Mouse (Mus musculus): ENCODE results near the gene Nav2. TPM values are rescaled to one million over a fixed set of nuclear protein-coding genes. Genes with fewer than 3 reads are reported as not detected.

Gene Nav2
- total and polyA plus RNA-seq, 3 experiments, result 1.0 TPM; not detected in 2

GRCm38 (mm10) chr7:49462328-49462811 is 553.9 kb downstream of the Nav2 start:
- no peaks in the 10 kb centered on the region for H3K36me3 ChIP-seq (replicated peaks)
- H3K4me3 ChIP-seq (ENCODE audit: low read depth, low read length), result no peak overlapping the region
- peaks cover 24% of the 10 kb centered on the region for H3K9me3 ChIP-seq (replicated peaks)
- no peaks in the 10 kb centered on the region for H3K27me3 ChIP-seq (ENCODE audit: insufficient read depth, low read length)
- DNase-seq (ENCODE audit: low spot score) (no peak), ATAC-seq (ENCODE audit: extremely low read depth, insufficient number of reproducible peaks, low FRiP score, poor library complexity, severe bottlenecking) (no peak)
- no peaks in the 10 kb centered on the region for H3K4me1 ChIP-seq (ENCODE audit: insufficient read depth, low read depth, low read length)
- TF ChIP-seq TAL1 (conservative IDR thresholded peaks at IDR 0.05; ENCODE audit: low read depth, low read length) (no peak), GATA1 (IDR thresholded peaks at IDR 0.05; ENCODE audit: borderline replicate concordance, low read length) (no peak), POLR2AphosphoS5 (IDR thresholded peaks at IDR 0.05; ENCODE audit: insufficient replicate concordance, low read depth, low read length) (no peak), CTCF (IDR thresholded peaks at IDR 0.05; ENCODE audit: low read depth, low read length) (no peak), GATA2 (IDR thresholded peaks at IDR 0.05; ENCODE audit: borderline replicate concordance, low read depth, low read length) (no peak)

- Histone ChIP-seq H3K36me3 (replicated peaks) (no peaks in the 10 kb centered on the region), H3K9me3 (replicated peaks) (peaks cover 55% of the 10 kb centered on the region), H3K4me3 (ENCODE audit: low read depth, low read length) (no peak overlapping the region), H3K27me3 (ENCODE audit: insufficient read depth, low read length) (no peaks in the 10 kb centered on the region), H3K4me1 (ENCODE audit: insufficient read depth, low read depth, low read length) (no peaks in the 10 kb centered on the region)
- DNase-seq (ENCODE audit: low spot score) (no peak), ATAC-seq (ENCODE audit: extremely low read depth, insufficient number of reproducible peaks, low FRiP score, poor library complexity, severe bottlenecking) (no peak)
- TF ChIP-seq POLR2AphosphoS5 (IDR thresholded peaks at IDR 0.05; ENCODE audit: insufficient replicate concordance, low read depth, low read length) (no peak), TAL1 (conservative IDR thresholded peaks at IDR 0.05; ENCODE audit: low read depth, low read length) (no peak), GATA2 (IDR thresholded peaks at IDR 0.05; ENCODE audit: borderline replicate concordance, low read depth, low read length) (no peak), CTCF (IDR thresholded peaks at IDR 0.05; ENCODE audit: low read depth, low read length) (no peak), GATA1 (IDR thresholded peaks at IDR 0.05; ENCODE audit: borderline replicate concordance, low read length) (no peak)
Measured at GRCm38 (mm10) chr7:49467861-49468260, 559.3 kb downstream of the Nav2 start.

- TF ChIP-seq GATA1 (IDR thresholded peaks at IDR 0.05; ENCODE audit: borderline replicate concordance, low read length), result no peak
- TF ChIP-seq CTCF (IDR thresholded peaks at IDR 0.05; ENCODE audit: low read depth, low read length), result no peak
- TF ChIP-seq TAL1 (conservative IDR thresholded peaks at IDR 0.05; ENCODE audit: low read depth, low read length), result no peak
- TF ChIP-seq GATA2 (IDR thresholded peaks at IDR 0.05; ENCODE audit: borderline replicate concordance, low read depth, low read length), result no peak
- TF ChIP-seq POLR2AphosphoS5 (IDR thresholded peaks at IDR 0.05; ENCODE audit: insufficient replicate concordance, low read depth, low read length), result no peak
- no peak for DNase-seq (ENCODE audit: low spot score)
- peaks cover 62% of the 10 kb centered on the region for H3K9me3 ChIP-seq (replicated peaks)
Measured at GRCm38 (mm10) chr7:49468492-49469205, 560.1 kb downstream of the Nav2 start.

GRCm38 (mm10) chr7:49471278-49471677 is 562.8 kb downstream of the Nav2 start:
- TF ChIP-seq CTCF (IDR thresholded peaks at IDR 0.05; ENCODE audit: low read depth, low read length) (no peak), GATA2 (IDR thresholded peaks at IDR 0.05; ENCODE audit: borderline replicate concordance, low read depth, low read length) (no peak), GATA1 (IDR thresholded peaks at IDR 0.05; ENCODE audit: borderline replicate concordance, low read length) (no peak), POLR2AphosphoS5 (IDR thresholded peaks at IDR 0.05; ENCODE audit: insufficient replicate concordance, low read depth, low read length) (no peak), TAL1 (conservative IDR thresholded peaks at IDR 0.05; ENCODE audit: low read depth, low read length) (no peak)
- H3K4me1 ChIP-seq (ENCODE audit: insufficient read depth, low read depth, low read length), result no peaks in the 10 kb centered on the region
- ATAC-seq (ENCODE audit: extremely low read depth, insufficient number of reproducible peaks, low FRiP score, poor library complexity, severe bottlenecking) (no peak), DNase-seq (ENCODE audit: low spot score) (no peak)
- no peaks in the 10 kb centered on the region for H3K27me3 ChIP-seq (ENCODE audit: insufficient read depth, low read length)
- no peak overlapping the region for H3K4me3 ChIP-seq (ENCODE audit: low read depth, low read length)
- H3K36me3 ChIP-seq (replicated peaks), result no peaks in the 10 kb centered on the region
- H3K9me3 ChIP-seq (replicated peaks), result peaks cover 63% of the 10 kb centered on the region

More at GRCm38 (mm10) chr7:49468492-49469205, 560.1 kb downstream of the Nav2 start:
- H3K4me3 ChIP-seq (ENCODE audit: low read depth, low read length), result no peak overlapping the region
- H3K27me3 ChIP-seq (ENCODE audit: insufficient read depth, low read length), result no peaks in the 10 kb centered on the region
- ATAC-seq (ENCODE audit: extremely low read depth, insufficient number of reproducible peaks, low FRiP score, poor library complexity, severe bottlenecking), result no peak
- H3K4me1 ChIP-seq (ENCODE audit: insufficient read depth, low read depth, low read length), result no peaks in the 10 kb centered on the region
- H3K36me3 ChIP-seq (replicated peaks), result no peaks in the 10 kb centered on the region

- Histone ChIP-seq H3K36me3 (replicated peaks) (no peaks in the 10 kb centered on the region), H3K9me3 (replicated peaks) (peaks cover 82% of the 10 kb centered on the region), H3K4me3 (ENCODE audit: low read depth, low read length) (no peak overlapping the region), H3K4me1 (ENCODE audit: insufficient read depth, low read depth, low read length) (no peaks in the 10 kb centered on the region), H3K27me3 (ENCODE audit: insufficient read depth, low read length) (no peaks in the 10 kb centered on the region)
- no peak for TF ChIP-seq GATA2 (IDR thresholded peaks at IDR 0.05; ENCODE audit: borderline replicate concordance, low read depth, low read length)
- ATAC-seq (ENCODE audit: extremely low read depth, insufficient number of reproducible peaks, low FRiP score, poor library complexity, severe bottlenecking) (no peak), DNase-seq (ENCODE audit: low spot score) (no peak)
Measured at GRCm38 (mm10) chr7:49475282-49475681, 566.8 kb downstream of the Nav2 start.

DNA sequence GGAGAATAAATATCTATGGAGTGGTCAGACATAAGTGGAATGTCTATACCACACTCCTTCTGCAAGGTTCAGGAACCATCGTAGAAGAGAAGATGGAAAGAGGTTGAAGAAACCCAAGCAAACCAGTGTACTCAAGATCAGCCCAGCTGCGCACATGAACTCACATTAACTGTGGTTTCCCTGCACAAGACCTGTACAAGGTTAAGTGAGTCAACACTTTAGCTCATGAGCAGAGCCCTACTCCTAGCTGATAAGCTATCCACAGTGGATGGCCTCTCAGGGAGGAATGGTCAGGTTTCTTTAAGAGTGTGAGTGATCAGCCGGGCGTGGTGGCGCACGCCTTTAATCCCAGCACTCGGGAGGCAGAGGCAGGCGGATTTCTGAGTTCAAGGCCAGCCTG is 567.6 kb downstream of the Nav2 start:
- H3K4me3 ChIP-seq (ENCODE audit: low read depth, low read length), result no peak overlapping the region
- no peaks in the 10 kb centered on the region for H3K36me3 ChIP-seq (replicated peaks)
- TF ChIP-seq CTCF (IDR thresholded peaks at IDR 0.05; ENCODE audit: low read depth, low read length) (no peak), POLR2AphosphoS5 (IDR thresholded peaks at IDR 0.05; ENCODE audit: insufficient replicate concordance, low read depth, low read length) (no peak), GATA2 (IDR thresholded peaks at IDR 0.05; ENCODE audit: borderline replicate concordance, low read depth, low read length) (no peak), TAL1 (conservative IDR thresholded peaks at IDR 0.05; ENCODE audit: low read depth, low read length) (no peak), GATA1 (IDR thresholded peaks at IDR 0.05; ENCODE audit: borderline replicate concordance, low read length) (no peak)
- H3K27me3 ChIP-seq (ENCODE audit: insufficient read depth, low read length), result no peaks in the 10 kb centered on the region
- no peaks in the 10 kb centered on the region for H3K4me1 ChIP-seq (ENCODE audit: insufficient read depth, low read depth, low read length)
- ATAC-seq (ENCODE audit: extremely low read depth, insufficient number of reproducible peaks, low FRiP score, poor library complexity, severe bottlenecking) (no peak), DNase-seq (ENCODE audit: low spot score) (no peak)
- peaks cover 75% of the 10 kb centered on the region for H3K9me3 ChIP-seq (replicated peaks)
